Mouse (Mus musculus) MEL (cell line): ENCODE measurements around the gene Ttll8. TPM values are rescaled to one million over a fixed set of nuclear protein-coding genes. Genes with fewer than 3 reads are reported as not detected.

ENCODE experiments used
- DNase-seq: peaks from one replicate; pipeline ENCODE4 v3.0.0; 2011; ENCODE audit warnings: low read depth, low spot score
- H3K27ac ChIP-seq: 2 replicates; pipeline ENCODE4 v1.5.1; 2012; ENCODE audit warnings: low read depth, mild to moderate bottlenecking, control low read depth, low read length, moderate library complexity; ENCODE audit not compliant: control insufficient read depth
- H3K27me3 ChIP-seq, 2 experiments: fragments of 150-350 bp in 1 of 2; sonication (generic) in 1 of 2; 2 replicates each; pipeline ENCODE4 v1.6.1; 2012; ENCODE audit warnings: low read length in 2 of 2, mild to moderate bottlenecking in 2 of 2, improper control_type of control experiment in 1 of 2, moderate library complexity in 1 of 2; ENCODE audit not compliant: insufficient read depth in 2 of 2, control insufficient read depth in 1 of 2
- H3K36me3 ChIP-seq, 2 experiments: 2 replicates each; pipeline ENCODE4 v1.6.1; 2012 to 2014; ENCODE audit warnings: low read length in 2 of 2, improper control_type of control experiment in 1 of 2, inconsistent platforms in 1 of 2, mild to moderate bottlenecking in 1 of 2; ENCODE audit not compliant: insufficient read depth in 2 of 2, control insufficient read depth in 1 of 2
- H3K4me1 ChIP-seq, 2 experiments: fragments of 150-350 bp in 1 of 2; sonication (generic) in 1 of 2; 2 replicates each; pipeline ENCODE4 v1.6.1; 2012; ENCODE audit warnings: low read length in 2 of 2, improper control_type of control experiment in 1 of 2, mild to moderate bottlenecking in 1 of 2; ENCODE audit not compliant: insufficient read depth in 2 of 2, control insufficient read depth in 1 of 2
- H3K4me3 ChIP-seq, 2 experiments: fragments of 150-350 bp in 1 of 2; sonication (generic) in 1 of 2; 2 replicates each; pipeline ENCODE4 v1.5.1; 2012; ENCODE audit warnings: low read depth in 2 of 2, low read length in 2 of 2, mild to moderate bottlenecking in 2 of 2, moderate library complexity in 2 of 2, control low read depth in 1 of 2, improper control_type of control experiment in 1 of 2; ENCODE audit not compliant: control insufficient read depth in 1 of 2, insufficient read depth in 1 of 2
- H3K79me2 ChIP-seq: 2 replicates; pipeline ENCODE4 v1.6.1; 2012; ENCODE audit warnings: mild to moderate bottlenecking, low read length, moderate library complexity; ENCODE audit not compliant: control insufficient read depth, poor library complexity, insufficient read depth
- H3K9ac ChIP-seq: 2 replicates; pipeline ENCODE4 v1.6.1; 2012; ENCODE audit warnings: low read depth, mild to moderate bottlenecking, control low read depth, low read length, moderate library complexity; ENCODE audit not compliant: control insufficient read depth, poor library complexity, severe bottlenecking
- H3K9me3 ChIP-seq: fragments of 150-350 bp; sonication (generic); replicated peaks from 2 replicates; pipeline ENCODE4 v1.6.1; 2012; ENCODE audit warnings: mild to moderate bottlenecking, low read length, improper control_type of control experiment, moderate library complexity; ENCODE audit not compliant: insufficient read depth
- BHLHE40 ChIP-seq: IDR thresholded peaks from 2 replicates; pipeline ENCODE4 v1.6.1; 2012; ENCODE audit warnings: low read depth, mild to moderate bottlenecking, inconsistent platforms, low read length, improper control_type of control experiment, borderline replicate concordance
- CHD2 ChIP-seq: IDR thresholded peaks from 2 replicates; pipeline ENCODE4 v1.6.1; 2011; ENCODE audit warnings: low read length, improper control_type of control experiment
- CTCF ChIP-seq, 3 experiments: IDR thresholded peaks in 2 of 3; conservative IDR thresholded peaks in 1 of 3; 2 replicates each; pipeline ENCODE4 v1.5.1; 2011 to 2012; ENCODE audit warnings: low read length in 3 of 3, low read depth in 2 of 3, mild to moderate bottlenecking in 2 of 3, improper control_type of control experiment in 1 of 3, inconsistent platforms in 1 of 3, mixed read lengths in 1 of 3, moderate library complexity in 1 of 3; ENCODE audit not compliant: control insufficient read depth in 1 of 3, insufficient read depth in 1 of 3, poor library complexity in 1 of 3, severe bottlenecking in 1 of 3
- EP300 ChIP-seq, 2 experiments: IDR thresholded peaks; 2 replicates each; pipeline ENCODE4 v1.6.1; 2011; ENCODE audit warnings: improper control_type of control experiment in 2 of 2, low read length in 2 of 2, low read depth in 1 of 2, mild to moderate bottlenecking in 1 of 2
- ETS1 ChIP-seq: IDR thresholded peaks from 2 replicates; pipeline ENCODE4 v1.6.1; 2012; ENCODE audit warnings: low read depth, mild to moderate bottlenecking, inconsistent platforms, low read length, improper control_type of control experiment, moderate library complexity
- HCFC1 ChIP-seq: IDR thresholded peaks from 2 replicates; pipeline ENCODE4 v1.6.1; 2012; ENCODE audit warnings: low read depth, mild to moderate bottlenecking, inconsistent platforms, low read length, improper control_type of control experiment, moderate library complexity
- JUND ChIP-seq: IDR thresholded peaks from 2 replicates; pipeline ENCODE4 v1.6.1; 2011; ENCODE audit warnings: low read depth, mild to moderate bottlenecking, improper control_type of control experiment, low read length
- MAZ ChIP-seq: IDR thresholded peaks from 2 replicates; pipeline ENCODE4 v1.6.1; 2012; ENCODE audit warnings: low read depth, mild to moderate bottlenecking, inconsistent platforms, low read length, improper control_type of control experiment
- MEF2A ChIP-seq: IDR thresholded peaks from 2 replicates; pipeline ENCODE4 v1.6.1; 2014; ENCODE audit warnings: low read depth, mild to moderate bottlenecking, inconsistent platforms, low read length, improper control_type of control experiment; ENCODE audit not compliant: poor library complexity, insufficient replicate concordance, severe bottlenecking; ENCODE audit errors: extremely low read depth
- MXI1 ChIP-seq: IDR thresholded peaks from 2 replicates; pipeline ENCODE4 v1.6.1; 2011; ENCODE audit warnings: mild to moderate bottlenecking, low read depth, low read length, improper control_type of control experiment
- MYC ChIP-seq: IDR thresholded peaks from 2 replicates; pipeline ENCODE4 v1.6.1; 2011; ENCODE audit warnings: low read depth, mild to moderate bottlenecking, low read length, improper control_type of control experiment, moderate library complexity
- NRF1 ChIP-seq: IDR thresholded peaks from 2 replicates; pipeline ENCODE4 v1.6.1; 2014; ENCODE audit warnings: low read depth, mild to moderate bottlenecking, inconsistent platforms, low read length, improper control_type of control experiment, moderate library complexity; ENCODE audit not compliant: poor library complexity, insufficient read depth, severe bottlenecking
- POLR2A ChIP-seq, 2 experiments: IDR thresholded peaks; 2 replicates each; pipeline ENCODE4 v1.6.1; 2011 to 2012; ENCODE audit warnings: low read length in 2 of 2, mild to moderate bottlenecking in 2 of 2, control low read depth in 1 of 2, improper control_type of control experiment in 1 of 2, low read depth in 1 of 2, moderate library complexity in 1 of 2; ENCODE audit not compliant: control insufficient read depth in 1 of 2, insufficient read depth in 1 of 2, poor library complexity in 1 of 2
- POLR2AphosphoS2 ChIP-seq: IDR thresholded peaks from 2 replicates; pipeline ENCODE4 v1.6.1; 2011; ENCODE audit warnings: low read length, improper control_type of control experiment
- RAD21 ChIP-seq: IDR thresholded peaks from 2 replicates; pipeline ENCODE4 v1.6.1; 2011; ENCODE audit warnings: mild to moderate bottlenecking, low read depth, low read length, improper control_type of control experiment
- SIN3A ChIP-seq: IDR thresholded peaks from 2 replicates; pipeline ENCODE4 v1.6.1; 2012; ENCODE audit warnings: low read length, improper control_type of control experiment, inconsistent platforms
- SMC3 ChIP-seq: IDR thresholded peaks from 2 replicates; pipeline ENCODE4 v1.6.1; 2011; ENCODE audit warnings: low read depth, low read length, improper control_type of control experiment
- TCF12 ChIP-seq: IDR thresholded peaks from 2 replicates; pipeline ENCODE4 v1.6.1; 2014; ENCODE audit warnings: low read depth, mild to moderate bottlenecking, inconsistent platforms, low read length, improper control_type of control experiment, moderate library complexity
- ZC3H11A ChIP-seq: IDR thresholded peaks from 2 replicates; pipeline ENCODE4 v1.6.1; 2012; ENCODE audit warnings: low read depth, mild to moderate bottlenecking, inconsistent platforms, low read length, improper control_type of control experiment
- polyA plus RNA-seq, 2 experiments: library from polyadenylated mRNA; stranded (reverse) in 1 of 2; unstranded in 1 of 2; fragments of >175 nt in 1 of 2; fragments of >200 nt in 1 of 2; gene quantifications; 2 replicates each; pipeline versions ENCODE4 v1.2.1 to v1.2.4; 2012; ENCODE audit warnings: low replicate concordance in 2 of 2, low read depth in 1 of 2; ENCODE audit not compliant: insufficient read length in 2 of 2, insufficient read depth in 1 of 2, missing spikeins in 1 of 2
- total RNA-seq: library from RNA; depleted of rRNA; stranded (reverse); fragments of 300-350 nt; gene quantifications from 2 replicates; pipeline ENCODE4 v1.2.3, GENCODE M21; 2012

Gene Ttll8
- total and polyA plus RNA-seq, 3 experiments, result not detected

DNA sequence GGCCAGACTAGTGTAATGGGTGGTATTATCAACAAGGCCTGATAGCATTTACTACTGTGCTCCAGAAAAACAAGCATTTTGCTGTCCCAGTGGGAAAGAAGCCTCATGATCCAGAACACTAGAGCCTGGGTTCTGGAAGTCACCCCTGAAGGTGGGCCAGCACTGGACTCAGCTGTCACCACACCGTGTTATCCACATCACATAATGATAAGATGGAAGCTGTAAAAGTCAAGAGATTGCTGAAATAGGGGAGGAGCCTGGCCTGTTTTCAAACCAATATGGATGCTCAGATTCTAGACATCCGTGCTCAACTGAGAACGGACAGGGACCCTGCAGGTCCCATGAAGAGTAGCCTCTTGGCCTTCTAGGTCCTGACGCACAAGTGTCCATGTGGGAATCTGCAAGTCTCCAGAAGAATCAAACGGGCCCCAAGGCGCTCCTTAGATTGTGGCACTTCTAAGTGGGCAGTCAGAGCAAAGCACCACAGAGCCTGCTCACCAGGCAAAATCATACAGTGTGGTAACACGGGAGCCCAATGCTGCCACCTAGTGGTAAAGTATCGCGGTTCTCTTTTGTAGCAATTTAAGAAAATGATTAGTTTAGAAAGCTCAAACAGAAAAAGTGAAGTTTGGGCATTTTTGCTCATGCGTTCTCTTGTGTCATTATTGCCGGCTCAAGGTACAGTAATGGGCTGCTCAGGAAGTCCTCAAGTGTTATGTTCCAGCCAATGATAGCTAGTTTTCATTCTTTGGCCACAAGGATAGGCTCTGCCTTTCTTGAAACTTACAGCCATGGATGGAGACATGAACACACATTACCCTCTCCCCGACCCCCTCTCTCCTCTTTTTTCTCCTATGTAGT lies 32.9 kb downstream of the Ttll8 start:
- Histone ChIP-seq H3K4me1 (no peaks in the 10 kb centered on the region), H3K27ac (no peak overlapping the region), H3K36me3 (no peaks in the 10 kb centered on the region), H3K4me3 (no peak overlapping the region), H3K9me3 (no peaks in the 10 kb centered on the region), H3K79me2 (no peaks in the 10 kb centered on the region), H3K27me3 (peaks cover 0 to 10% of the 10 kb centered on the region in 2 experiments; a peak in 2 of 4 replicates), H3K9ac (no peak overlapping the region)
- peak; percentile 80 for DNase-seq
- TF ChIP-seq ZC3H11A (peak; percentile 69), SIN3A (peak; percentile 33; the same call in 1 of the 2 replicates), POLR2AphosphoS2 (no peak), RAD21 (peak; percentile 84), CTCF (IDR thresholded peaks at IDR 0.05 in 2 of 3, conservative IDR thresholded peaks at IDR 0.05 in 1 of 3; ENCODE audit: control insufficient read depth in 1 of 3, insufficient read depth in 1 of 3, low read depth in 2 of 3, low read length in 3 of 3, poor library complexity in 1 of 3, severe bottlenecking in 1 of 3) (peak; percentile 69 to 87 (median 78)), MXI1 (no peak), SMC3 (peak; percentile 86)

DNA sequence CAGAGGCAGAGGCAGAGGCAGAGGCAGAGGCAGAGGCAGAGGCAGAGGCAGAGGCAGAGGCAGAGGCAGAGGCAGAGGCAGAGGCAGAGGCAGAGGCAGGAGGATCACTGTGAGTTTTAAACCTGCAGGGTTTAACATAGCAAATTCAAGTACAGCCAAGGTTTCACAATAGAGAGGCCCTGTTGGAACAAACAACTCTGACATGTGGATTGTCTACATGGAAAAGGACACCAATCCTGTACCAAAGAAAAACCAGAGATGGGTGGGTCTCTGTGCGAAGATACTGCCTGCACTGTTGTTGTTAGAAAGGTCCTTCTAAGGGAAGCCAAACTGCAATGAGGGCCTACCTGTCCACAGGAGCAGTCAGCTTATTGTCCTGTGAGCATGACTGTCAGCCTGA lies 34.2 kb downstream of the Ttll8 start:
- H3K79me2 ChIP-seq, result no peaks in the 10 kb centered on the region
- H3K27ac ChIP-seq, result no peak overlapping the region
- H3K9me3 ChIP-seq, result no peaks in the 10 kb centered on the region
- no peak overlapping the region for H3K4me3 ChIP-seq
- no peak overlapping the region for H3K9ac ChIP-seq
- H3K4me1 ChIP-seq, result no peaks in the 10 kb centered on the region
- DNase-seq, result no peak
- TF ChIP-seq MAZ (no peak), MEF2A (no peak), JUND (no peak), CHD2 (no peak), MXI1 (no peak), BHLHE40 (no peak), HCFC1 (no peak)
- H3K36me3 ChIP-seq, result no peaks in the 10 kb centered on the region
- H3K27me3 ChIP-seq, result peaks cover 0 to 8% of the 10 kb centered on the region in 2 experiments; a peak in 2 of 4 replicates

DNA sequence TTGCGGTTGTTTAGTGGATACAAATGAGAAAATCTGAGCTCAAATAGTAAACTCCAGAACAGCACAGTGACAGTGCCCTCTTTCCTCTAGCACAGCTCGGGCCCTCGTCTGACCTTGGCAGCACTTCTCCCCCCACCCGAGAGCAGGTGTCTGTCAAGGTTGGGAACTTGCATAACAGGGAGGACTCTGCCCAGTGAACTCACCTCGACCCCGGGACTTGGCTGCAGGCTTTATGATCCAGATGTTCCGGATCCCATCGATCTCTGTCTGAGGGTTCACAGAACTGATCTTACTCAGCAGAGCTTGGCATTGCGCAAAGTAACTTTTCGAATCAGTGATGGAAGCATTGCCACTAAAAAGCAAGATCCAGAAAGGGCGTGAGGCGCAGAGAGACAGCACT lies 34.9 kb downstream of the Ttll8 start:
- no peak for DNase-seq
- H3K4me3 ChIP-seq, result no peak overlapping the region

More for the DNA sequence above, 34.9 kb downstream of the Ttll8 start:
- TF ChIP-seq MAZ (no peak), NRF1 (no peak), TCF12 (no peak), POLR2AphosphoS2 (no peak), ETS1 (no peak), POLR2A (IDR thresholded peaks at IDR 0.05; ENCODE audit: control insufficient read depth in 1 of 2, insufficient read depth in 1 of 2, low read depth in 1 of 2, low read length in 2 of 2, poor library complexity in 1 of 2) (no peak), EP300 (IDR thresholded peaks at IDR 0.05; ENCODE audit: low read depth in 1 of 2, low read length in 2 of 2) (no peak), CHD2 (no peak), MYC (no peak), SIN3A (no peak)
- TF ChIP-seq, all 39 proteins: peak for 0
- Histone ChIP-seq H3K79me2 (no peaks in the 10 kb centered on the region), H3K27ac (no peak overlapping the region), H3K27me3 (peaks cover 0 to 8% of the 10 kb centered on the region in 2 experiments; a peak in 2 of 4 replicates), H3K4me1 (no peaks in the 10 kb centered on the region), H3K36me3 (no peaks in the 10 kb centered on the region), H3K9me3 (no peaks in the 10 kb centered on the region), H3K9ac (no peak overlapping the region)
